Mouse (Mus musculus) layer of hippocampus, adult 8-10 months (tissue): ENCODE measurements around the gene Pmm2. TPM values are rescaled to one million over a fixed set of nuclear protein-coding genes. Genes with fewer than 3 reads are reported as not detected.

Experiments
- DNase-seq, 2 experiments: peaks; one replicate each; pipeline ENCODE4 v3.0.0; 2022; ENCODE audit warnings: low spot score in 2 of 2
- total RNA-seq, 4 experiments: library from RNA; stranded (reverse); gene quantifications; 2 replicates each; pipeline ENCODE4 v1.2.4; 2022

The Pmm2 gene
- total RNA-seq: 10 to 100 TPM; 31.2 to 42.1 (median 40.8) TPM

DNA sequence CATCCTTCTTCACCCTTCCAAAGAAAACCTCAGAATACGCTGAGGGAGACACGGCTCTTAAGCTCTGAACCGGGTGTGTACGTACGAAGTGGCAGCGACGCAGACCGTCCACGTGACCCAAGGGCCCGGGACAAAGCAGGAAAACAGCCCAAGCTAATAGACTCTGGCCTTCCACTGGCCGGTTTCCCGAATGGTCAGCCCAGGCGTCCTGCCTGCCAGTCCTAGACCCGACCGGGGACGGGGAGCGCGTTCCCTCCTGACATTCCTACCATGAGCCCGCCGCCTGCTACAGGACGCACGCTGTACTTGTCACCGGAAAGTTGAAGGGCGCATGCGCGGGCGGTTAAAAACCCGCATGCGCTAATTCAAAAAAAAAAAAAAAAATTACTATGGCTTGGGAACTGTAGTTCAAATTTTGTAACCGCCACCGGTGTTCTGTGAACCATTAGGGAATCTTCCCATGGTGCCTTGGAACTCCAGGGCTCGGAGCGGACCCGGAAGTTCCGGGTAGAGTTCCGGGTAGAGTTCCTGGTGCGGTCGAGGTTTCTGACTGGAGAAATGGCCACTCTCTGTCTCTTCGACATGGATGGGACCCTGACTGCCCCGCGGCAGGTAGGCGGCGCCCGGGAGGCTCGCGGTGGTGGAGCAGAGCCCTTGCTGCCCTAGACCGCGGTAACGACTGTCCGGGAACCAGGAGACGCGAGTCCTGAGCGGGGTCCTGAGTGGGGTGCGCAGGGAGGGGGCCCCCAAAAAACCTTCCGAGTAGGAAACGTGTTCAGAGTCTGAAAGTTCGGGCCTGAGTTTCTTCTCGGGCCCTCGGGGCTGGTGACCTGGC lies at the start of gene Pmm2, which contains the start of gene Tmem186:
TSS of gene Pmm2 (plus strand) at position 458 of the 835 bp plus-strand sequence.
TSS of gene Tmem186 (minus strand) at position 496 of the 835 bp plus-strand sequence.
- peak; percentile 80 to 86 for DNase-seq

DNA sequence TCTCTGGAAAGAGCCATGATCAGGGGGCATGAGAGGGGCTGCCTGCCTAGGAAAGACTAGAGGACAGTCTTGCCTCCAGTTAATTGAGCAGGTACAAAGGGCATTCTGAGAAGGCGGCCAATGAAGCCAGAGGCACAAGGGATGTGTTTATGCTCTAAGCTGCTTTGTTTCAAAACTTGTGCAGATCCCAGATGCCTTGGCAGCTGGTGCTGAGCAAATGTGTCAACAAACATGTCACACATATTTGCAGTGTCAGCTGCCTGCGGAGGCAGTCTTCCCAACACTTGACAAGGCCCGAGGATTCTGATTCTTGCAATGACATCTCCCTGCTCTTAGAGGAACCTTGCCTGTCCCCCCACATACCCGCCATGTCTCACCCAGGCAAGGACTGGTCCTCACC lies 42.1 kb upstream of the Pmm2 start:
- peak; percentile 79 to 82 for DNase-seq

DNA sequence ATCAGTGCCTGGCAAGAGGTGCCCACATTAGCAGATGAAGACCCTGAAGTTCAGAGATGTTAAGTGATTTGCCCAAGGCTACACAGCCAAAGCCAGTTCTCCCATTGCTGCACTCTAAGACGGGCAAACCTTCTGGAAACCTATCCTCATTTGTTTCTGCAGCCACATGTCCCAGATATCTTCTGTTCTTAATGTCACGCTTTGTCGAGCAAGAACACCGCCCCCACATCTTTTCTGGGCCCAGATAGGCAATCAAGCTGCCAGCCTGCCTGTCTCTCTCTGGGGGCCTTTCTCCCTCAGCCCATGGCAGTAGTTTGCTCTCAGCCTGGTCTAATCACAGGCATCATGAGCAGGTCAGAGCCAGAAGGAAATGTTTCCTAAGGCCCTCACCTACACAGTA lies 41.1 kb upstream of the Pmm2 start:
- peak in 1 of 2 experiments; percentile 23 for DNase-seq

DNA sequence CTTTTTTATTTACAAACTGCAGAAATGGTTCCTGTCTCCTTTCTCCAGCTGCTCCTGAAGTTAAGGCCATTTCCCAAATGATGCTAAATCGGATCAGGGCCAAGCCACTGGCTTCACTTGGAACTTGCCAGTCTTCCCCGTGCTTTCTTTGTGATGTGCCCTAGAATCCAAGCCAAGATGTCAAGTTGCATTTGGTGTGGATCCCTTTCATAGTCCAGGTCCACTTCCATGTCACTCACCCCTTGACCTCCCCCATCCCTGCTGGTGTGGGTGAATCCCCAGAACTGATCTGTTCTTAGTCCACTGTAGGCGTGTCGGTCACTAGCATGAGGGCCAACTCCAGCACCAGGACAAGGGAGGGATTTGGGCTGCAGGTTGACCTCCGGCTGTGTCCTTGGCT lies 40.0 kb upstream of the Pmm2 start:
- DNase-seq: no peak

DNA sequence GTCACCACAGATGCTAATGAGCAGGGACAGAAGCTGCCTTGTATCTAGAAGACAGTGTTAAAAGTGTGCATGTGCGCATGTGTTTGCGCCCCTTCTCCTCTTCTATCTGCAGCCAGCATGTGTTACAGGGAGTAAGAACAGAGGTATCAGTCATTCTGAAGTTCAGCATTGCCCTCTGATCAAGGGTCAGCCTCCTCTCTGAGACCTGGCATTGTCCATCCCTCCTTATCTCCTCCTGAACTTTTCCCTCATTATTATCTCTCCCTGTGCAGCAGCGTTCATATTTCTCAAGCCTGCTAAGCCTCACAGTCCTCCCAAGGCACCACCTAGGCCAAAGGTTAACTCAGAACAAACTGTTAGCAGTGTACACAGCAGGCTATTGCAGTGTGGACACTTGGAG lies 33.7 kb upstream of the Pmm2 start:
- DNase-seq: no peak

DNA sequence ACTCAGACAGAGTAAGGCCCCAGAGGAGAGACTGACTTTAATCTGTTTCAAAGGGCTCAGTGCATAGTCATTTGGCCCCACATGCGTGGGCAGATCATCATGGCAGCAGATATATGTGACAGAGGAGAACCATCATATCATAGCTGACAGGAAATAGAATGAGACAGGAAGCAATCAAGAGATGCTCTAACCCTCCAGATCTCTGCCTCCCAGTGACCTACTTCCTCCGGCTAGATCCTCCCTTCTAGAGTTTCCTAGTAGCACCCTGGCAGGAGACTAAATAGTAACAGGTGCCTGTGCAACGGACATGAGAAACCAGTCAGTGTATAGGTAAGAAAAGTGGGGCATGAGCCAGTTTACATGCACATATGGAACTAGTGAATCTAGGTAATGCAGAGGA lies 27.1 kb upstream of the Pmm2 start:
- no peak for DNase-seq

DNA sequence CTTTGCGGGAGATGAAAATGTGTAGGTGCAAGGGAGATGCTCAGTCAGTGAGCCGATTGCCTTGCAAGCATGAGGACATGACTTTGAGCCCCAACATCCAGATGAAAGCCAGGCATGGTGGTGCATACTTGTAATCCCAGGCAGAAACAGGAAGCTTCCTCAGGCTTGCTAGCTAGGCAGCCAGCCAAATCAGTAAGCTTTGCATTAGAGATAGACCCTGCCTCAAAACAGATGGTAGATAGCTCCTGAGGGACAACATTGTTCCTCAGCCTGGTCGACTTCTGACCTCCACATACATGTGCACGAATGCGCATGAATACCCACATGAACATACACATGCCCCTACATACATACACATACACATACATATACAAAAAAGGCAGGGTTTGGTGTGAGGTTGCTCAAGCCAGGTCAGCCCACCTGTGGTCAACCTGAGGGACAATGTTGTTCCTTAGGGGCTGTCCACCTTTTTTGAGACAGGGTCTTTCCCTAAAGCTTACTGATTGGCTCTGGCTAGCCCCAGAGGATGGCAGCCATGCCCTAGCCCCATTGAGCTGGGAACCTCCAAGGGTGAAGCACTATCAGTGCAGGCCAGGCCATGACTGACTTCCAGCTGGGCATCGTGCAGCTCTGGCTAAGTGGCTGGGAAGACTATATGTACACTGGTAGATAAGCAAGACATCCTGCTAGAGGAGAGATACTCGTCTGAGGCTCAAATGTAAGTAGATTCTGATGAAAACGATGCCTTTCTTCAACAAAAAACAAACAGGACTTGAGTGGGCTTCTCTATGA lies 25.1 kb upstream of the Pmm2 start:
- DNase-seq: no peak

DNA sequence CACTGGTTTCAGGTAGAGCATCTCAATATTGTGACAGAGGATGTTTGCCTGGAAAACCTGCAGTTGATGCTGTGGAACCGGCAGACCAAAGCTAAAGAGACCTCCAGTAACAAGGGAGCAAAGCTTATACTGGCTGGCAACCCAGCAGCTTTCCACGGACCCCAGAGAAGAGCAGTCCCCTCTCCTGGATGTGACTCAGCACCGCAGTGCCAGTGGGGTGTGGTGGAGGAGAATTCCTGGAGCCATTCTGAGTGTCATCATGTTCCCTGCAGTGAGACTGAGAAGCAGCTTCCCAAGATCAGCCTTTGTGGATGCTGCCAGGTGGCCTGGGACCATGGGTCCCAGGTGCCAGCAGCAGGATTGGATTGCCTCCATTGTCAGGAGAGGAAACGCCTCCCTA lies 24.4 kb upstream of the Pmm2 start:
- DNase-seq: no peak

DNA sequence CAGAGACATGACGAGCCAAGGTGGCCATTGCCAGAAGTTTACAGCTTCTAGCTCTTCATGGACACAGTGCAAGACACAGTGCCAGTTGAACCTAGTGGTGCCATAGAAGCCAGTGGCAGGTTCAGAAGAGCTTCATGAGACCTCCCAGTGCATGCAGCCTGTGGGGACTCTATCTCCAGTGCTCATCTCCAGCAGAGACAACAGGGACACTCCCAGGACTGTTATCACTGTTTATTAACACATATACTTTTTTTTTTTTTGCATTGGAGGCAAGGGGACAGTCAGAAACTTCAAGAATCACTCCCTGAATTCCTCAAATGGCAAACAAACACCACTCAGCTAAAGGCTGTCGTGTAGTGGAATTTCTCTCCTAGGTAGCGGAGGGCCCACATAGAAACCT lies 24.0 kb upstream of the Pmm2 start:
- DNase-seq: no peak

DNA sequence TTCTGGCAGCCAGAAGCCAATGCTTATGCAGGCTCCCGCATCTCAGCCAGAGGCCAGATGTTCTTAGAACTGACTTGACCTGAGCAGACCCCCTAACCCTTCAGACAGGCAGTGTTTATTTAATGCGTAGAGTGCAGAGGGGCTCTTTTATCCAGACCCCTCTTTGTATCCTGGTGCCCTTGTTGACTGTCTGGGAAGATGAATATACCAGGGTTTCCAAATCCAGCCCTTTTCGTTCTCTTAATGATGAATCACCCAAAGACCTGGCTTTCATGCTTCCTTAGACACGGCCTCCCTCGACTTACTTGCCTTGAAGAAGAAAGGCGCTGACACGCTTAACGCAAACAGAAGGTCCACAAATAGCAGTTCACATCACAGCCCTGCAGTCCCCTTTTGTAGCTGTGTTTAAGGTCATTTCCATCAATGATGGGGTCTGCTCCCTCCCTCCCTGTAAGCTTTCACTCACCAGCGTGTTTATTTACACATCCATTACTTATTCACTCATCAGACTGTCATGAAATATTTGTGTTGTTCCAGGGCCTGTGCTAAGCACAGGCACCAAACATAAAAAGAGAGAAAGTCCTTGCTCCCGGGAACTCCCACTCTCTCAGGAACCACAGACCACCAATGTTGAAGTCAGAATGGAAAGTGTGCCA lies 17.7 kb upstream of the Pmm2 start:
- no peak for DNase-seq

DNA sequence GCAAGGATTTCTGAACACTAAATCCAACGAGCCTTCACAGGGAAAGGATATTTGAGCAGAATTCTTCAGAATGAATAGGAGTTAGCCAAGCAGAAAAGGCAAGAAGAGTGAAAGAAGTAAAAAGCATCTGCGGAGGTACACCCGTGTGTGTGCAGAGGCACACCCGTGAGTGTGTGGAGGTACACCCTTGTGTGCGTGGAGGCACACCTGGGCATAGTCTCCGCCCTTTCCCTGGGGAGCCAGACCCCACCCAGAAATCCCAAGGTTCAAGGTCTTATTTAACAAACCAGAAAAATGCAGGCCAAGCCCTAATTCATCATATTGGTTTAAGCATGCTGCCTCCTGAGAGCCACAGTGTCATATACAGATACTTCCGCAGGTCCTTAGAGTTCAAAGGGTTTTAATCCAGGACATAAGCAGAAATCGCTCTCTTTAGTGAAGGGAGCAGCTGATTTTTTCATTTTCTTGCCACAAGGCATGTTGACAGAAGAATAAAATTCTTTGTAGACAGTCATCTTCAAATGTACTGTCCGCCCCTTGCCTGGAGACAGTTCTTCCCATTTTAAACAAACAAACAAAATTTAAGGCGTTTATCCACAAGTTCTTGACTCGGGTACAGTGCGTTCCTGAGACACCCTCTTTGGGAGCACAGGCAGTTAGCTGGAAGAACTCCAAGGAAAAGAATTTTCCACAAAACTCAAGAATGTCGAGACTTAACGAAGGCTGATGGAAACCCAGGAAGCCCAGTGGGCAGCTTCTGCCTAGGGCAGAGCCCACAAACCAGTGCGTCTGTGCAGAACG lies 17.0 kb upstream of the Pmm2 start:
- DNase-seq: no peak

DNA sequence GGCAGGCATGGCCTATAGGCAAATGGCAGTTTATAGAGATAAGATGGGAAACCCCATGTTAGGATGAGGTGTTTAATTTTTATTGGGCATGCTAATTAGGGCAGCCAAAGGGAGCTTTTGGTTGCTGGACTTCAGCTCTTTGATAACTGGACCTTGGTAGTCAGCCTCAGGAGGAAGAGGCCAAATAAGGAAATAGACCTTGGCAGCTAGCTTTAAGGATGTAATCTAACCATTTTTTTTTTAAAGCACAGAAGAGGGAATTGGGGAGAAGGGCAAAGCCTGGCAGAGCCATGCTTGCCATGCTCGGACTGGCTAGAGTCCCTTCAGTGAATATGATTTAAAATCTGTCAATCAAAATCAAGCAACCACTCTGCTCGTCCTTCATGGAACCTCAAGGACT lies 7.1 kb upstream of the Pmm2 start:
- DNase-seq: no peak

DNA sequence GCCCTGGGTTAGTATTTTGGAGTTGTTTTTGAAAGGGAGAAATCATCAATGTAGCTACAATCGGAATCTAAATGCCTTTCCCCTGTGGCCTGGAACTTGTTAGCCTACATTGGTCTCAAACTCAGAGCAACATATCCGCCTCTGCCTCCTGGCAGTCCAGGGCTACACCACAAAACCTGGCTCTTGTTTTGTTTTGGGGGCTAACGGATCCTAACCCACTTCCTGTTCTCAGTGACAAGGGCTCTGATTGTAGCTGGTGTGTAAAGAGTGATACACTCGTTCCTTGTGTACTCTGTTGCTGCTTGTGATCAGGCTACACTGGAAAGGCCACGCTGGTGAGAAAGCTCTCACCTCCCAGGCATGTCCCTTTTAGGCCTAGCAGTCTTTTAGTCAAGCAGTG lies 6.0 kb upstream of the Pmm2 start:
- DNase-seq: no peak

DNA sequence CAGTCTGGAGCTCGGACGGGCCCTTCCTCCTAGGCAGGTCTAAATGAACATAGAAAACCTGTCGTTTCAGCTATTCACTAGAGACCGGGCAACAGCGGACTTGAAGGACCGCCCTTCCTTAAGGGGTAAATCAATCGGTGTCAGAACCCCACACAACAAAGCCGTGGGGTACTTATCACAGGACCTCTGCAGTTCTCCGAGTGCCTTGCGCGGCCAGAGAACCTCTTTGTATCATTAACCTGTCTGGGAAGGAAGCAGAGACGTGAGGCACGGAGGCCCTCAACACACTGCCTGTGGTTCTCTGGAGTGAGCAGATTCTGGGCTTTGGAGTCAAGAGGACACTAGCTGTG lies 632 bp upstream of the Pmm2 start:
- DNase-seq: no peak

DNA sequence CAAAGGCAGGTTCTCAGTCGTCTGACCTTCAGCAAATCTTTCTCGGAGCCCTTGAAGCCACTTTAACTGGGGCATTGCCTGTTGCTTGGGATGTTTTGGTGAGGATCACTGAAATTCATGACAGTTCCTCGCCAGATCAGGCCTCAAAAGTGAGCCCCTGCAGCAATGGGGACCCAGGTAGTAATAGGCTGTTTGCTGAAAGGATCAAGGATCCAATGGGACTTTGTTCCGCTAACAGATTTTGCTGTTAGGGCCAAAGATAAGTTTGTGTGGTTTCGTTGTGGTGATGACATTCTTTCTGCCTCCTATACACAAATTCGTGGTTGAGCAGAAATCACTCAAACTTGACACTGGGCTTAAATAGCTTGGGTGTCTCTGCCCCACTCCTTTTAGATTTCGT lies 657 bp downstream of the Pmm2 start:
- DNase-seq: no peak

DNA sequence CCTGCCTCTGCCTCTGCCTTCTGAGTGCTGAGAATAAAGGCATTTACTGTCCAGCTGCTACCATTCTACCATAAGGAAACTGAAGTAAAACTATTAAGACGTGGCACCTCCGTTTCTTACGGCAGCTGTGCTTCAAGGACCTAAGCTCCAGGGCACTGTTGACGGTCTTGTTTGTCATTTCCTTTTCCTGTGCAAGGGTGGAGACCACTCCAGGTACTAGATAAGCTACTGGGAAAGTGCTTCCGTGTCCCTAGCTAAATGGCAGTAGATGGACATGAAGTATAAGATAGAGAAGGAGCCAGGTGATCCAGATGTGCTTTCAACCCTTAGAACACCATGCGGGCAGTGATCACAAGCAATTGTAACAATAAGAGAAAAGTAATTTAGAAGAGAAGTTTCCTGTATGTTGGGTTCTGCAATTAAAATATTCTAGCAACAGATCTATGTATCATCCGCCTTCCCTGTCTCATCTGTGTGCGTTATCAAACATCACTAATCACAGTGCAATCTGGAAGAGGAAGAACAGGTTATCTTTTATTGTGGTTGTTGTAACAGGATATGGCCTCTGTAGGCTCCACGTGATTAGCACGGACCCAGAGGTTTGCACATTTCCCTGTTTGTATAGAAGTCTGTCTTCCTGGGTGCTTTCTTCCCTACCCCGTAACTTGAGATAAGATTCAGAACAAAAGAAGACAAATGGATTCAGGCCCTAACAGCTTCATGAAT lies 2.2 kb downstream of the Pmm2 start:
- DNase-seq: no peak

DNA sequence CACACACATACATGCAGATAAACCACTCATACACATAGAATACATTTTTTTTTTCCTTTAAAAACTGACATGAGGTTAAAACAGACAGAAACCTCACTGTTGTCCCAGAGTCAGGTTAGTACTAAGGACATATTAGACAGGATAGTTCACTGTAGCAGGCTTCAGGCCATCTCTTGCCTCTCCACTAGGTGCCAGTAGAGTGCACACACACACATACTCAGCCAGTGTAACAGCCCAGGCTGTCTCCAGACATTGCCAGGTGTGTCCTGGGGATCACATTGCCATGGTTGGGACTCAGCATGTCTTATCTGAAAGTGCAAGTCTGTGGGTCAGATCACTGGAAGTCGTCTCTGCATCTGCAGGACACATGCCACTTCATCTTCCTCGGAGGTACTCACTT lies 6.4 kb downstream of the Pmm2 start:
- peak in 1 of 2 experiments; percentile 40 for DNase-seq

DNA sequence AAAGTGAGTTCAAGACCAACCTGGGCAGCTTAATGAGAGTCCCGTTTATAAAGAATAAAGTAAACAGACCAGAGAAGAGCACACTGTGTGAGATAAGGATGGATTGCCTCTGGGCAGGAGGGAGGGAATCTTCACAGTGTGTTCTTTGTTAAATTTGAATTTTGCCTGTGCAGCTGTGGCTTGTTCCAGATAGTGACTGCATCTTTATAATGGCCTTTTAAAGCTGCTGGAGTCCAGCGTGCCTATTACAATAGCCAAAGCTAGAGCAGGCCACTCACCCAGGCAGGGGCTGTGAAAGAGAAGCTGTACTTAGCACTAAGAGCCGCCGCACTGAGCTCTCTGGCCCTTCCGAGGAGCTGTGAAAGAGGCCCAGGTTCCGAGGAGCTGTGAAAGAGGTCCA lies 8.1 kb downstream of the Pmm2 start:
- DNase-seq: no peak

DNA sequence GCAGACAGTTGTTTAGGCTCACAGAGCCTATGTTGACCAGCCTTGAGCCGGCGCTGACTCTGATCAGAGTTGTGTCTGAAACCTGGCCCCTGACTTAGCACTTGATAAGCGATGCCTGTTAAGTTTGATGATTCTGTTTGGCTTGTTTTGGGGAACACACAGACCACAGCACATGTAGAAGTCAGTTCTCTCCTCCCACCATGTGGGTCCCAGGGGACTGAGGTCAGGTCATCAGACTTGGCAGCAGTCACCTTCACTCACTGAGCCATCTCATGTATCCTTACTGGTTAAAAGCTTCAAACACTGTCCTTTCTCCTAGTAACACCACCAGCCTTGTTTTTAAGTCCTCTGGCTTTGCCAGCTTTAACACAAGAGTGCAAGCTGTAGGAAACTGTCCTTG lies 12.5 kb downstream of the Pmm2 start:
- DNase-seq: no peak

DNA sequence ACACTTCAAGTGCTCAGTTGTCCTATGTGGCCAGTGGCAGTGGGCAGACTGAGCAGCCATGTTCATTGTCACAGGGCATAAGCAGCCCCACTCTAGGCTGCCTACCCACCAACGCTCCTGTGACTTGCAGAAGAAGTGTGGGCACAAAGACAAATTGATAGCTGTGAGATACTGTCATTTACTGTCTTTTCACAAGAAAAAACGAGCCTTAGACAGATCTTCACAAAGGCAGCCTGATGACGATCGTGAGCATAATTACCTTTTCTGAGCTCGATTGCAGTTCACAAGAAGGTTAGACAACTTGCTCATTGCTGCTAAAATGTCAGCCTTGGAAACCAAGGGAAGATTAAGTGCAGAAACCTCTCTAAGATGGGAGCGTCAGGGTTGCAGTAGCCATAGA lies 17.6 kb downstream of the Pmm2 start:
- DNase-seq: no peak

DNA sequence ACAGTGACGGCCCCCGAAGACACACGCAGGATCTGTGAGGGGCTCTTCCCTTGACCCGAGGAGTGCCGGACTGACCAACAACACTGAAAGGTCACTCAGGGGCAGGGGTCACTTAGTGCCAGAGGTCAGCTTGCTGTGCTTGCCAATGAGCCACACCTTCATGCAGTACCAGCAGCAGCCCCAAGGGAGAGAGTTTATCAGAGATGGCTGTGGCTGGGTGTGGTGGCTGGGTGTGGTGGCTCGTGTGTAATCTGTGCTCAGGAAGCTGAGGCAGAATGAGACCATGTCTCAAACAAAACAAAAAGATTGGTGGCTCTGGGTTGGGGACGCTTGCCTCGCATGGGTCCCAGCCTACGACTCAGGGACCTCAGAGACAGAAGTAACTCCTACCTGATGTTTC lies 18.1 kb downstream of the Pmm2 start:
- no peak for DNase-seq
